Mouse (Mus musculus) ES-E14 (cell line): ENCODE measurements around the gene Grrp1.

Experiments
- CHD2 ChIP-seq: IDR thresholded peaks from 2 replicates; pipeline ENCODE4 v1.6.1; 2014; ENCODE audit warnings: mild to moderate bottlenecking, low read depth, low read length, inconsistent platforms
- HCFC1 ChIP-seq: IDR thresholded peaks from 2 replicates; pipeline ENCODE4 v1.6.1; 2012; ENCODE audit warnings: low read length, inconsistent platforms, borderline replicate concordance; ENCODE audit not compliant: insufficient read depth
- ZNF384 ChIP-seq: IDR thresholded peaks from 2 replicates; pipeline ENCODE4 v1.6.1; 2012; ENCODE audit warnings: low read depth, low read length, inconsistent platforms

DNA sequence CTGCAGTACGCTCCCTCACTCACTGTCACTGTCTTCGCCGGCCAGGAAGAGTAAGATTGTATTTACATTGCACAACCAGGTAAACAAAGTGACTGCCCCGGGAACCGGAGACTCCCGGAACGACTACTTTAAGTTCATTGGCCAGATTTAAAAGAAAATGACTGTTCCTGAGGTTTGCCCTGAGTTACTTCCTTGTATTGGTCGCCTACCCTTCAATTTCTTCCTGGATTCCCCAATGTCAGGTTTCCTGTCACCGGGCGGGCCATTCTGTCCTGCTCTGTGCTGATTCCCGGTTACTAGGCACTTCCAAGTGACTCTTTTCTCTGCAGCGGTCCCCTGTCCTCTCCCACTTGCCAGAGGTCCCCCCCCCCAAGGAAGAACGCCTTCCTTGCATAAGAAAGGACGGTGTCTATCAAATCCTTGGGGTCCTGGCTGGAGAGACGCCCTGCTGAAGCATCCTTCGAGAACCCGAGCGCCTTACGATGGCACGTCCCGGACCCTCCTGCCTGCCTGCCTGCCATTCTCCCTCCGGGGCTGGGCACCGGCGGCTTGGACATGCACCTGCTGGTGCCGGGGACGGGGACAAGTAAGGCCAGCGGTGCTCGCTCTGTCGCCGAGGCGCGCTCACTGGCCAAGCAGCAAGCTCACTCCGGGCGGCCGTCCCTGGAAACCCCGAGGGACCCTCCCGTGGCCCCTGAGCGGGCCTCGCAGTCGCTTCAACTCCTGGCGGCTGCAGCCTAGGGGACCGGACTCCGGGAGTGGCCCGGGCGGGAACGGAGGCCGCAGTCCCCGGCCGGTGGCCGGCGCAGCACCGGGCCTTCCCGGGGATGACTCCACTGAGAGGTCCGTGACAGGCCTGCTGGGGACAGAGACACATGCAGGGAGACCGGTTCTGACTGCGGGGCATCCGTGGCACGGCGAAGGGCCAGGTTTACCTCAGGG, 32.6 kb upstream of the Grrp1 start:
- TF ChIP-seq CHD2 (no peak), ZNF384 (no peak), HCFC1 (no peak)
